Mouse (Mus musculus) T-cell, adult 2 months (primary cell): ENCODE data around the gene Mdga1.

Experiments
- DNase-seq: peaks from one replicate; pipeline ENCODE4 v3.0.0; 2022; ENCODE audit warnings: low spot score

Gene Mdga1

GRCm38 (mm10) chr17:29886655-29887251 is 83.1 kb downstream of the Mdga1 start:
- peak; percentile 12 for DNase-seq

DNA sequence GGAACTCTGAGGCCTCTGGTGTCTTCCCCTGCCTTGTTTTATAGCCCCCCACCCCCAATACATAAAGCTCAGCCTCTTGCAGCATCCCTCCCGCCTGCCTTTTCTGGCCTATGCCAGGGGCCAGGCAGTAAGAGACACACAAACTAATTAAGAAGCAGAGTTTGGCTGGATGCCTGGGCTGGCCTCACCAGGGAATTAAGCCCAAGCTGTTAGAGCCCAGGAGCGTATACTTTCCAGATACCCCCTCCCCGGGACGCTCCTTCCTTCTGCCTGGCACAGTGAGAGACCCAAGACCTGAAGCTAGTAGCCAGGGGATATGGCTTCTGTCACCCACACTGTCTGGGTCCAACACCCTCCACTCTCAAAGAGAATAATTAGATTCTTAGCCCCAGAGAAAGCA is 83.8 kb downstream of the Mdga1 start:
- no peak for DNase-seq

- no peak for DNase-seq
Measured at GRCm38 (mm10) chr17:29884596-29884995, 85.3 kb downstream of the Mdga1 start.

- no peak for DNase-seq
Measured at GRCm38 (mm10) chr17:29883351-29883750, 86.5 kb downstream of the Mdga1 start.

GRCm38 (mm10) chr17:29882885-29883284 is 87.0 kb downstream of the Mdga1 start:
- peak; percentile 57 for DNase-seq

DNA sequence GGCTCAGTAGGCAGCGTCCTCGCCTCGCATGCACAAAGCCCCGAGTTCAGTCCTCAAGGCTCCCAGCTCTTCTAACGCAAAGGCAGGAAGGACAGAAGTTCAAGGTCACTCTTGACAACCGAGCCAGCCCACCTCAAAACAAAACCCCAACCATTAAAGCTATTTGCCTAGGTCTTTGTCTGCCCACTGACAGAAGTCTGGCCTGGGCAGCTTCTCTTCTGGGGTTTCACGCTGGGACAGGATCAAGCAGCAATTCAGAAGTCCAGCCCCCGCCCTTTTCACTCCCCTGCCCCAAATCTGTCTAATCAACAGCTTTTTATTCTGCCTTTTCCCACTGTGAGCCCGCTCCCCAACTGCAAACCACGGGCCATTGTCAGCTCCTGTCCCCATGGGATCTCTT is 89.6 kb downstream of the Mdga1 start:
- DNase-seq: no peak

GRCm38 (mm10) chr17:29878990-29879389 is 90.9 kb downstream of the Mdga1 start:
- no peak for DNase-seq

GRCm38 (mm10) chr17:29874082-29874679 is 95.7 kb downstream of the Mdga1 start:
- no peak for DNase-seq

DNA sequence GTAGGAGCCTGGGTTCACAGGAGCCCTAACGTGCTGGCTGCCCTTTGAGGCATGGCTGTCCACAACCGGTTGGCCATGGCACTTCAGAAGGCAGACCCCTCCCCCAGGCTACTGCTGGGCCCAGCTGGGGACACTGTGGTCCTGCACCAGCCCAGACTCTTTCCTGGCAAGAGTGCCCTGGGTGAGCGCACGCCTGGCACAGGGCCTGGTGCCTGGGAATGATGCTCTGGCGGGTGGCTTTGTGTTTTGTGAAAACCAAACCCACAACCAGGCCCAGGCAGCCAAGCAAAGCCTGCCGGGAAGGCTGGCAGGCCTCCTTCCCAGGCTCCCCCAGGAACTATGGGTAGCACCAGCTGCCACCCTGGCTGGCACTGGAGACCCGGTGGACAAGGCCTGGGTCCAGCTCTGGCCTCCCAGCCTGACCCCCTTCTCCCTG is 96.3 kb downstream of the Mdga1 start:
- no peak for DNase-seq

DNA sequence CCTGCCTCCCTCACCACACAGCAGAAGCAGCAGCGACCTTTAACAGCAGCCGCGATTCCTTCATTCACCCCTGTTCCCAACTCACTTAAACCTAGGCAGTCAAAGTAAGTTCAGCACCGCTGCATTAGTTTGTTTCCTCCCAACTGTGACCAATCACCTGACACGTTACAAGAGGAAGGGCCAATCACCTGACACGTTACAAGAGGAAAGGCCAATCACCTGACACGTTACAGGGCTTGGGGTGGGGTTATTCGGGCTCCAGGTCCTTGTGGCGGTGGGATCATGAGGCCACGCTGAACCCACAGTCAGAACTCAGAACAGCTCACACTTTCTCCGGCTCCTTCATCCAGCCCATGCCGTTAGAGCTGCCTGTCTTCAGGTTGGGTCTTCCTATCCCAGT is 99.6 kb downstream of the Mdga1 start:
- no peak for DNase-seq

GRCm38 (mm10) chr17:29865914-29866313 is 104.0 kb downstream of the Mdga1 start:
- no peak for DNase-seq

GRCm38 (mm10) chr17:29864440-29864839 is 105.4 kb downstream of the Mdga1 start:
- no peak for DNase-seq

DNA sequence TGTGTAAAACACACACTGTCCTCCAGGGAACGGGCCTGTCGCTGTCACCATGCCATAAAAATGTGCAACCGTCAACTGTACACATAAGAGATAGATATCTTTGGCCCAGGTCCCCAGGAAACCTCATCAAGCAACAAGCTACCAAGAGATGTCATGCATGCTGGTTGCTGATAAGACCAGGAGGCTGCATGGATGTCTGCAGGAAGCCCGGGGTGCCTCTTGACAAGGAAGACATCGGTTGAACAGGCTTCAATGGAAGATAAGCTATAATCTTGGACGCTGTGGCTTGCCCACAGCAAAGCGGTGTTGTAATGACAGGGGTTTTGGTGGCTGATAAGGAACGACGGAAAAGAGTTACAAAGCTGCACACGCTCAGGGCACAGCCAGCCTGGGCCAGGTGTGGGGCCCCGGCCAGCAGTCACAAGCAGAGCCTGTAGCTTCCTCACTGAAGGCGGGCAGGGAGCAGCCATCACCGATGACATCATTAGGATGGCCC is 110.1 kb downstream of the Mdga1 start:
- no peak for DNase-seq

GRCm38 (mm10) chr17:29858764-29859163 is 111.1 kb downstream of the Mdga1 start:
- DNase-seq: peak; percentile 44

DNA sequence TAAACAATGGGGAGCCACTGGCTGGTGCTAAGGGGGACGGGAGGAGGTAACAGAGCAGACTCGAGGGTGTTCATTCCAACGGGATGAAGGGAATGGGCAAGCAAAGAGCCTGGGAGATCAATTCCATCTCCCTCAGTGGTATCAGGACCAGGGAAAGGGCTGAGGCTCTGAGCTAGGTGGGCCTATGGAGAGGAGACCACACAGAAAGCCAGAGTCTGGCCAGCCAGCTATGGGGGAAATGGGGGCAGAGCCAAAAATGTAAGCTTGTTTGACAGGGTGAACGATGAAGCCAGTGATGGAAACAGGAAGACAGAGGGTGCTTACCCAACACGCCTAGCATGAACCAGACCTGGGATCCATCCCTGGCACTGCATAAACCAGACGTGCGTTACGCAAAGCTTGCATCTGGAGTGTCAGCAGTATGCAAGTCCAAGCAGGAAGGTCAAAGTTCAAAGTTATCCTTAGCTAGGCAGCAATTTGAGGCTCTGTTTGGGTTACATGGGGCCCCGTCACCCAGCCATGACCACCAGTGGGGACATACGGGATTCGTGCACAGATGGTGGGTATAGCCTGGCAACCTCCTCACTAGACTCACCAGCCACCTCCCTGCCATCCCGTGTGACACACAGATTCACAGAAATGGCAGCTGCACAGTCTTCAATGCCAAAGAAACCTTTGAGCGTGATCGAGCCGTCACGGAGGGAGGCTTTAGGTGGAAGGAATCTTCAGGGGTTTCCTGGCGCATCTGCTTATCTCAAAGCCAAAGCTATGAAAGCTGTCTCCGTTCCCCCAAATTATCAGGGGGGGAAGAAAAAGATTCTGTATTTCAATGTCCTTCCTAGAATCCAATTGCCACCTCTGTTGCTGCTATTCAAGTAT is 113.9 kb downstream of the Mdga1 start:
- DNase-seq: no peak

GRCm38 (mm10) chr17:29854835-29855234 is 115.1 kb downstream of the Mdga1 start:
- DNase-seq: no peak

GRCm38 (mm10) chr17:29854388-29854787 is 115.5 kb downstream of the Mdga1 start:
- DNase-seq: no peak

DNA sequence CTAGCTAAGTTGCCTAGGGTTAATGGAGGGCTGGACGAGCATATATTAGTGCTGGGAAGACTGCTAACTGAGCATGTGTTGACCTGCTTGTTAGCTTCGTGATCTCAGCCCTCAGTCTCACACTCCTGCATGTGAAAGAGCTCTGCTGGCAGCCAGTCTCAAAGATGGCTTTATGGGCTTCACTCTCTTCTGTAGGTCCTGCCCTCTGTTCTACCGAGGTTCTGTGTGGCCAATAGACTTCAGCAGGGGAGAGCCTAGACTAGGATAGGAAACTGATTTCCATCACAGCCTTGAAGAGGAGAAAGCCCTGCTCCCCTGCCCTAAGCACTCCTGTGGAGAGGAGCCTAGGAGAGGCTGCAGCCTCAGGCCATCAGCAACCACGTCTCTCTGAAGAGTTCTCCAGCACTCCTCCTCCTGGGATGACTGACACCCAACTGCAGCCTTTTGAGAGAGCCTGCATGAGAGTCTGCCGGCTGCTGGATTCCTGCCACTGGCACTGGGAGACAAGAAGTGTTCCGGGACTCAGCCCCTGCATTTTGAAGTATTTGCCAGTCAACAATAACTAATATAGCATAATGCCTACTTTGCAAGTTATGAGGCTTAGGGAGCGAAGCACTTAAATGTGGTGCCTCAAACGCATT is 116.9 kb downstream of the Mdga1 start:
- DNase-seq: no peak

GRCm38 (mm10) chr17:29849436-29849797 is 120.5 kb downstream of the Mdga1 start:
- DNase-seq: no peak

GRCm38 (mm10) chr17:29848793-29849435 is 121.0 kb downstream of the Mdga1 start:
- peak; percentile 43 for DNase-seq

- no peak for DNase-seq
Measured at GRCm38 (mm10) chr17:29847291-29847690, 122.6 kb downstream of the Mdga1 start.

DNA sequence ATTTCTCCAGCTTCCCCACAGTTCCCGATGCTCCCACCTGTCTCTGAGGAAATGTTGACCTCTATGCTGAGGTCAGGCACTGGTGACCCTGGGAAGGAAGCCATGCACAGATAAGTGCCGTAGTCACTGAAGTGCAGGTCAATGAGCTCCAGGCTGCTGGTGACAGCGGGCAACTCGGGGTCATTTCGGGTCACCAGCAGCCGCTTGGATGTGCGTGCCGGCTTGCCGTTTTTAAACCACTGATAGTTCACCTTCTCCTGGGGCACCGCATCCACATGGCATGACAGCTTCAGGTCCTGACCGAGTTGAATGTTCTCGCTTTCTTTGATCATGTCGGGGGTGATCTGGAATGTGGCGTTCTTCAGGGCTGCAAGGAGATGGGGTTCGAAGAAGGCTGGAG is 123.6 kb downstream of the Mdga1 start:
- no peak for DNase-seq
